ENCODE assay signal across 7 mouse cellular contexts in genomic region chr1:178146915-178147314, GRCm38 (mm10). TPM values are rescaled to one million over a fixed set of nuclear protein-coding genes. Genes with fewer than 3 reads are reported as not detected.
DNase-seq lines count a peak whose midpoint lies in the region; ATAC-seq and TF ChIP-seq lines count a peak whose summit lies in the region.
"Not testable (repeated sequence)": the region's sequence is repeated elsewhere in the genome, so short reads cannot be mapped to it uniquely, and the experiment has no call there.

No protein-coding gene starts in this region.

- not testable (repeated sequence) for H3K4me2 ChIP-seq in kidney, embryonic 14.5 days (replicated peaks; ENCODE audit: low read depth, low read length); lung, postnatal 0 days (replicated peaks; ENCODE audit: low read depth, low read length)

- DNase-seq in R1 (ENCODE audit: low read depth, low spot score), result peak; percentile 33
- DNase-seq in embryo, embryonic 10.5 days (ENCODE audit: low spot score), result peak; percentile 37
- DNase-seq in forebrain, embryonic 10.5 days (ENCODE audit: extremely low spot score, low spot score), result not testable (repeated sequence)
- peak; percentile 11 for DNase-seq in heart, postnatal 4 days
- DNase-seq in lung, postnatal 0 days (ENCODE audit: low spot score), result peak; percentile 38
- peak; percentile 21 for DNase-seq in neural tube, embryonic 10.5 days (ENCODE audit: extremely low spot score, low spot score)

- H3K9ac ChIP-seq in kidney, embryonic 14.5 days (ENCODE audit: low read depth, low read length); lung, postnatal 0 days (replicated peaks; ENCODE audit: low read depth): not testable (repeated sequence)

- H3K27me3 ChIP-seq in forebrain, embryonic 10.5 days (ENCODE audit: poor library complexity, severe bottlenecking); kidney, embryonic 14.5 days (ENCODE audit: control insufficient read depth, insufficient read depth, low read length); lung, postnatal 0 days (replicated peaks; ENCODE audit: insufficient read depth, low read length): not testable (repeated sequence)

- H3K4me3 ChIP-seq in forebrain, embryonic 10.5 days; kidney, embryonic 14.5 days (ENCODE audit: low read length); lung, postnatal 0 days (ENCODE audit: low read depth, low read length): not testable (repeated sequence)

- TF ChIP-seq EP300 in lung, postnatal 0 days (IDR thresholded peaks at IDR 0.05), result not testable (repeated sequence)

- WGBS in forebrain, embryonic 10.5 days, result 36% methylated on average over 4 of the region's 4 CpGs
- WGBS in kidney, embryonic 14.5 days, result 47% methylated on average over 3 of the region's 4 CpGs
- WGBS in lung, postnatal 0 days, result 43% methylated on average over 4 of the region's 4 CpGs

- not testable (repeated sequence) for TF ChIP-seq CTCF in lung, postnatal 0 days (IDR thresholded peaks at IDR 0.05)

- peak; percentile 44; the same call in 1 of the 2 replicates for ATAC-seq in kidney, embryonic 14.5 days (ENCODE audit: low FRiP score, low TSS enrichment)
- peak; percentile 48; the same call in 1 of the 2 replicates for ATAC-seq in lung, postnatal 0 days

- not testable (repeated sequence) for H3K4me1 ChIP-seq in forebrain, embryonic 10.5 days; kidney, embryonic 14.5 days (ENCODE audit: control insufficient read depth, insufficient read depth, low read length); lung, postnatal 0 days (ENCODE audit: insufficient read depth, low read depth, low read length)

- H3K9me3 ChIP-seq in forebrain, embryonic 10.5 days; kidney, embryonic 14.5 days (ENCODE audit: control insufficient read depth, low read length); lung, postnatal 0 days (ENCODE audit: low read length): not testable (repeated sequence)

- peak overlapping the region; percentile 68; the same call in 1 of the 2 replicates for H3K27ac ChIP-seq in forebrain, embryonic 10.5 days
- not testable (repeated sequence) for H3K27ac ChIP-seq in kidney, embryonic 14.5 days (ENCODE audit: low read depth, low read length); lung, postnatal 0 days (ENCODE audit: low read length)

- H3K36me3 ChIP-seq in forebrain, embryonic 10.5 days (replicated peaks); kidney, embryonic 14.5 days (ENCODE audit: control insufficient read depth, insufficient read depth, low read length); lung, postnatal 0 days (ENCODE audit: insufficient read depth, low read length): not testable (repeated sequence)

RNA-seq across cellular contexts. Expression of gene Desi2, which starts 40.3 kb away (rescaled TPM):
- polyA plus RNA-seq in forebrain, embryonic 10.5 days (2016; fragmentation: Nextera tagmentation; extraction: Ambion mirVana), result 14.7 and 19.1 TPM in 2 replicates
- 10 to 100 TPM; 26.8 to 26.9 TPM for total RNA-seq in heart, postnatal 4 days (2021)
- polyA plus RNA-seq in kidney, embryonic 14.5 days (2014; fragmentation: Nextera tagmentation; extraction: Ambion mirVana), result 27.7 and 35.1 TPM in 2 replicates
- 20.0 and 26.2 TPM in 2 replicates for polyA plus RNA-seq in lung, postnatal 0 days (2015; fragmentation: Nextera tagmentation; extraction: Ambion mirVana)
